Mouse (Mus musculus) kidney, postnatal 0 days (tissue): ENCODE data around the gene Dnajb5. TPM values are rescaled to one million over a fixed set of nuclear protein-coding genes. Genes with fewer than 3 reads are reported as not detected.

Source experiments
- ATAC-seq: fragments of 200-750 bp; cut with Nextera tagmentation; replicated peaks from 2 replicates; pipeline ENCODE4 v1.8.0; 2017; ENCODE audit warnings: low read depth, moderate number of reproducible peaks, moderate TSS enrichment, moderate library complexity; ENCODE audit not compliant: low FRiP score
- DNase-seq: peaks from one replicate; pipeline ENCODE4 v3.0.0-alpha.2; 2016; ENCODE audit warnings: low spot score
- H3K27ac ChIP-seq: fragments of 300-500 bp; sonication (generic); 2 replicates; pipeline ENCODE4 v1.5.1; 2014; ENCODE audit warnings: mild to moderate bottlenecking
- H3K27me3 ChIP-seq: fragments of 300-500 bp; sonication (generic); 2 replicates; pipeline ENCODE4 v1.6.1; 2014; ENCODE audit warnings: low read length, mixed read lengths; ENCODE audit not compliant: insufficient read depth
- H3K36me3 ChIP-seq: fragments of 300-500 bp; sonication (generic); 2 replicates; pipeline ENCODE4 v1.6.1; 2014; ENCODE audit warnings: low read length, mixed read lengths; ENCODE audit not compliant: insufficient read depth
- H3K4me1 ChIP-seq: fragments of 300-500 bp; sonication (generic); replicated peaks from 2 replicates; pipeline ENCODE4 v1.6.1; 2014; ENCODE audit warnings: antibody characterized with exemption, low read length, mixed read lengths; ENCODE audit not compliant: insufficient read depth
- H3K4me2 ChIP-seq: fragments of 300-500 bp; sonication (generic); 2 replicates; pipeline ENCODE4 v1.6.1; 2014; ENCODE audit warnings: mild to moderate bottlenecking, low read length, moderate library complexity, mixed read lengths
- H3K4me3 ChIP-seq: fragments of 300-500 bp; sonication (generic); replicated peaks from 2 replicates; pipeline ENCODE4 v1.5.1; 2014; ENCODE audit warnings: low read depth, low read length
- H3K9ac ChIP-seq: fragments of 300-500 bp; sonication (generic); 2 replicates; pipeline ENCODE4 v1.6.1; 2014; ENCODE audit warnings: low read depth, low read length
- H3K9me3 ChIP-seq: fragments of 300-500 bp; sonication (generic); replicated peaks from 2 replicates; pipeline ENCODE4 v1.6.1; 2016; ENCODE audit warnings: low read length, inconsistent platforms, mixed read lengths
- CTCF ChIP-seq: IDR thresholded peaks from 2 replicates; pipeline ENCODE4 v1.5.1; 2016; ENCODE audit warnings: antibody characterized with exemption, low read depth, mild to moderate bottlenecking, moderate library complexity
- WGBS: fragments of 180-500 bp; shearing (Covaris S2); extraction: QIAGEN DNeasy Blood & Tissue Kit; methylation state at CpG from one replicate; pipeline ENCODE4 v1.1.7; 2014; 5-methylcytosine and 5-hydroxymethylcytosine counted together
- polyA plus RNA-seq: library from polyadenylated mRNA; unstranded; fragments of >200 nt; fragmentation: Nextera tagmentation; extraction: Ambion mirVana; gene quantifications from 2 replicates; pipeline ENCODE4 v1.2.1, GENCODE M21; 2015

The Dnajb5 gene
- polyA plus RNA-seq, 1 experiment from 2014 or later = 4.6 TPM

DNA sequence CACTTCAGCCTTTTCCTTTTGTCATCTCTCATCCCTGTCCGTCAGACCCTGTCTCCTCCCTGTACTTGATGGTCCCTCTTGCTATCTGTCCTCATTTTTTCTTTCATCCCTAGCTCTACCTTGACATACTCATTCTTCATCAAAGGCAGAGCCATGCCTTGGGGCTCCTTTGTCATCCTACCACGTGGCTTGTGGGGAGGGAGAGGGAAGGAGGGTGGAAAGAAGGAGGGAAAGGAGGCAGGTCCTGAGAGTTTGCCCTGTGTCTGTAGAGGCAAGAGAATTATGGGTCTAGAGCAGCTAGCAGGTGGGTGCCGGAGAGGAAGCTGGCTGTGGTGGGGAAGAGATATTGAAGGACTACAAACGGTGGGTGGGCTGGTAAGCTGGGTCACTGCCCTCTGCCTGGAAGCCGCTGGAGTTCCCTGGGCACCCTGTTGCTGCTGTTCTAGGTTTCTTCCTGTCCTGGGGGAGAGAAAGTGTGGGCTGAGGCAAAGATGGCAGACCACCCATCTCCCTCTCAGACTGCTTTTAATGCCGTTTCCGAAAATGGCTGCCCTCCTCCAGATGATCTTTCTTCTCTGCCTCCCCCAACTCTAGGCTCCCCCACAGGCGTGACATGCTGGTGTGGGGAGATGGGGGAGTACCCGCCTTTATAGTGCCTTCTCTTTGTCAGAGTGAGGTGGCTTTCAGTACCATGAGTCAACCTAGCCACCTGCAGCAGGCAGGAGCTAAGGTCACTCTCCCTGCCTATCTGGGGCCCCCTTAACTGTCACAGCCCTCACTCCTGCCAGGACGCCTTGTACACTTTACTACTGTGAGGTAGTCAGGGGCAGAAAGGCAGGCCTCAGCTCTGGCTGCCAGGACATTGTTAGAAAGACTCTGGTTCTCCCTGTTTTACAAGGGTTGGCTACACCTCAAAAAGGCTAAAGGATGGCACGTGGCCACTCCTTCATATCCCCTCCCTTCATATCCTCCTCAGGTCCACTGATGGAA is 1.9 kb downstream of the Dnajb5 start:
- 43% methylated on average over 11 of the region's 11 CpGs for WGBS
- TF ChIP-seq CTCF = no peak
- ATAC-seq (no peak), DNase-seq (no peak)
- Histone ChIP-seq H3K4me2 (0 out of 2 replicates have a peak overlapping the region, but pooled peaks have one; percentile 13), H3K4me1 (peaks cover 14% of the 10 kb centered on the region), H3K27me3 (no peaks in the 10 kb centered on the region; the same call in 1 of the 2 replicates), H3K9ac (no peak overlapping the region), H3K4me3 (no peak overlapping the region), H3K9me3 (no peaks in the 10 kb centered on the region), H3K27ac (no peak overlapping the region), H3K36me3 (no peaks in the 10 kb centered on the region)

- H3K27ac ChIP-seq = no peak overlapping the region
- H3K36me3 ChIP-seq = 0 out of 2 replicates have a peak, but pooled peaks cover 3% of the 10 kb centered on the region
- no peaks in the 10 kb centered on the region for H3K9me3 ChIP-seq
- H3K27me3 ChIP-seq = no peaks in the 10 kb centered on the region; the same call in 1 of the 2 replicates
- no peak for TF ChIP-seq CTCF
- WGBS = 80% methylated on average over 7 of the region's 7 CpGs
- H3K9ac ChIP-seq = no peak overlapping the region
- no peak for DNase-seq
- H3K4me2 ChIP-seq = no peak overlapping the region
- no peak for ATAC-seq
- peaks cover 14% of the 10 kb centered on the region for H3K4me1 ChIP-seq
- no peak overlapping the region for H3K4me3 ChIP-seq
These were observed 2.9 kb downstream of the Dnajb5 start for GRCm38 (mm10) chr4:42952563-42952962.

DNA sequence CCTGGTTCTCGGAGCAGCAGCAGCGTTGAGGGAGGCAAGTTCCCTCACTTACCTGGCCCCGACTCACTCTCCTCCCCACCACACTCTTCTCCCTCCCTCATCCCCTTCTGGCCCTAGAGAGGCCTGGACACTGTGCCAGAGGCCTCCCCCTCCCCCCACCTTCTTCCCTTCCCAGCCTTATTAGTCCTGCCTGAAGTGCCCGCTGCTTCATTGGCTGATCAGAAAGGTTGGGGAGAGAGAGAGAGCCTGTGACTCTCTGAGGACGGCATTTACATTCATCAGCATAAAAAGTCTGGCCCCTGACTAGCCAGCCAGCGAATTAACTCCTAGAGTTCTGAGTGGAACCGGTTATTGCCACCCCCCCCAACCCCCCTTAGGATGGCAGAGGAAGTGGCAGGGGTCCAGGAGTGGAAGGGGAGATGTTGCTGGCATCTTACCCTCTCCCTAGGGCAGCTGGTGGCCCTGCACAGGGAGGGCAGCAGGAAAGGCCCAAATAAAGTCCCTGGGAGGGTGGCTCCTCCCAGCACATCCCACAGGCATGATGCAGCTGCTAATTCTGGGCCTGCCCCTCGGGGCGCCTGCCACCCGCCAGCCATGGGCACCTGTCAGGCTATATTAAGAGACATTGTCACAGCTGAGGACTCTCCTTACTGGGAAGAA is 4.0 kb downstream of the Dnajb5 start:
- Histone ChIP-seq H3K4me2 (no peak overlapping the region), H3K4me1 (peaks cover 14% of the 10 kb centered on the region), H3K4me3 (no peak overlapping the region), H3K9me3 (no peaks in the 10 kb centered on the region), H3K27me3 (no peaks in the 10 kb centered on the region), H3K27ac (no peak overlapping the region; the same call in 1 of the 2 replicates), H3K36me3 (0 out of 2 replicates have a peak, but pooled peaks cover 3% of the 10 kb centered on the region), H3K9ac (no peak overlapping the region)
- no peak for ATAC-seq
- DNase-seq = no peak
- WGBS = 31% methylated on average over 10 of the region's 10 CpGs
- TF ChIP-seq CTCF = no peak

DNA sequence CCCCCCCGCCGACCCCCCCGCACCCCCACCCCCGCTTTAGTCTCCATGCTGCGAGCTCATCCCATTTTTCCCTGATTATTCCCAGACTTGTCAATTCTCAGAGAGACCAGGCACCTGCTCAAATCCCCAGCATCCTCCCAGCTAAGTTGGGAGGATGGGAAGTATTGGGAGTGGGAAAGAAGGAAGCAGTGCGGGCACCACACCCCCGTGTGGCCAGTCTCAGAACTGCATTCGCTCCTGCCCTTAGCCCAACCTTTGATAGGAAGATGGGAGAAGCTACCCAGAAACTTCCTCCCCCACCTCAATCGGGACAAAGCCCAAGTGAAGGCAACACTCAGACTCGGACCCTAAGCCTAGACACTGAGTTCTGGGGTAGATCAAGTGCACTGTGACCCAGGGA is 4.7 kb downstream of the Dnajb5 start:
- Histone ChIP-seq H3K36me3 (0 out of 2 replicates have a peak, but pooled peaks cover 3% of the 10 kb centered on the region), H3K9me3 (no peaks in the 10 kb centered on the region), H3K27ac (no peak overlapping the region), H3K27me3 (no peaks in the 10 kb centered on the region), H3K4me3 (no peak overlapping the region), H3K9ac (no peak overlapping the region), H3K4me1 (peaks cover 10% of the 10 kb centered on the region; the same call in 1 of the 2 replicates), H3K4me2 (no peak overlapping the region)
- ATAC-seq = no peak
- peak; percentile 84 for DNase-seq
- peak; percentile 87 for TF ChIP-seq CTCF
- WGBS = 6% methylated on average over 10 of the region's 10 CpGs

DNA sequence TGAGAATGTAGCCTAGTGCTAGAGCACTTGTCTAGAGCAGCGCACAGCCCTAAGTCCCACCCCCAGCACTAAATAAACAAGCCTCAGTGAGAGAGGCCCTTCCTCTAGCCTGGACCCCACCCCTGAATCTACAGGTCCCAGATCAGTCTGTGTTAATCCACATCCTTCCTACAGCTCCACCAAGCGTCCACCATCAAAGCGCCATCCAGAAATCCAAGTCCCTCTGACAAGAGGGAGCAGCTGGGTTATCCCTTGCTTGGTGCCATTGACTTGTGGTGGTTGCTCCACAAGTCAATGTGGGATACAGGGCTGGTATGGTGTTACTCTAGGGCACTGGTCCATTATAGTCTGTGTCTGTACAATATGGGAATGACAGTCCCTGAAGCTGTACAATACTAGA is 5.6 kb downstream of the Dnajb5 start:
- peaks cover 9% of the 10 kb centered on the region; the same call in 1 of the 2 replicates for H3K4me1 ChIP-seq
- TF ChIP-seq CTCF = no peak
- H3K4me2 ChIP-seq = no peak overlapping the region
- DNase-seq = no peak
- no peak for ATAC-seq
- 0 out of 2 replicates have a peak, but pooled peaks cover 3% of the 10 kb centered on the region for H3K36me3 ChIP-seq
- no peak overlapping the region for H3K9ac ChIP-seq
- no peak overlapping the region for H3K27ac ChIP-seq
- no peaks in the 10 kb centered on the region for H3K27me3 ChIP-seq
- no peaks in the 10 kb centered on the region for H3K9me3 ChIP-seq
- 96% methylated on average over 3 of the region's 3 CpGs for WGBS
- H3K4me3 ChIP-seq = no peak overlapping the region

GRCm38 (mm10) chr4:42956581-42956980 is 7.0 kb downstream of the Dnajb5 start:
- Histone ChIP-seq H3K9ac (no peak overlapping the region), H3K4me2 (no peak overlapping the region), H3K36me3 (0 out of 2 replicates have a peak, but pooled peaks cover 3% of the 10 kb centered on the region), H3K27me3 (no peaks in the 10 kb centered on the region), H3K9me3 (no peaks in the 10 kb centered on the region), H3K4me3 (no peak overlapping the region), H3K27ac (no peak overlapping the region), H3K4me1 (no peaks in the 10 kb centered on the region)
- TF ChIP-seq CTCF = no peak
- DNase-seq (no peak), ATAC-seq (no peak)
- 94% methylated on average over 17 of the region's 17 CpGs for WGBS
